ENCODE assay signal across 8 mouse cellular contexts in genomic region chr5:32785313-32785915, GRCm38 (mm10). TPM values are rescaled to one million over a fixed set of nuclear protein-coding genes. Genes with fewer than 3 reads are reported as not detected.
DNase-seq lines count a peak whose midpoint lies in the region; ATAC-seq lines count a peak whose summit lies in the region.

TSS of gene Pisd (minus strand) at chr5:32785646.

- DNase-seq in adipocyte (ENCODE audit: low spot score): peak; percentile 94
- peak; percentile 97 for DNase-seq in embryo, embryonic 10 days (ENCODE audit: low spot score)
- peak; percentile 93 for DNase-seq in gastrocnemius, postnatal 10 days
- peak; percentile 98 for DNase-seq in induced T-regulatory cell, adult 2 months (ENCODE audit: low read depth)
- DNase-seq in left cerebral cortex, adult 9 months (ENCODE audit: low spot score in 2 of 2): peak; percentile 90 to 97
- peak; percentile 96 for DNase-seq in right cerebral cortex, postnatal 14 days
- peak; percentile 90 to 95 for DNase-seq in urinary bladder, postnatal 36 days (ENCODE audit: low spot score in 2 of 2)

- peak; percentile 98 for ATAC-seq in megakaryocyte progenitor cell, adult 5-6 weeks (replicated peaks; ENCODE audit: poor library complexity)

RNA-seq across cellular contexts. Expression of gene Pisd, which starts in this region (rescaled TPM):
- total RNA-seq in gastrocnemius, postnatal 10 days (2021): 10 to 100 TPM; 23.2 to 27.4 TPM
- 32.3 and 33.8 TPM in 2 replicates for total RNA-seq in megakaryocyte progenitor cell, adult 5-6 weeks (2015)
- total RNA-seq in megakaryocyte progenitor cell, adult 5-6 weeks (2017): 34.5 and 38.9 TPM in 2 replicates

Comparison
In these comparisons a context has a peak if more than half of its experiments do, and no peak if none do; other contexts are left out.
1. Peak in every context shown above with its lines: DNase-seq and ATAC-seq.